16 mouse cellular contexts compared by ENCODE assay signal in the genomic region with DNA sequence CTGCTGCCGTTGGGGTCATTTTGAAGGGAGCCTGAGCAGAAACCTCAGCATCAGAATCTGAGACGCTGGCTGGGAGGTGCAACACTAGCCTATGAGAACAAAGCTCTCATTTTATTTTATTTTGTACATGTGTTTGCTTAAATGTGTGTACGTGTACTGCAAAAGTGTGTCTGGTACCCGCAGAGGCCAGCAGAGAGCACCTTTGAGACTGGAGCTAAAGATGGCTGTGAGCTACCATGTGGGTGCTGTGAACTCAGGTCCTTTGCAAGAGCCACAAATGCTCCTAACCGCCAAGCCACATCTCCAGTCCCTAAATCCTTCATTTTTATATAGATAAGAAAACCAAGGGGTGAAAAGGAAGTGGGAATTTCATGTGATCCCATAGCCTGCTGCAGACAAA. TPM values are rescaled to one million over a fixed set of nuclear protein-coding genes. Genes with fewer than 3 reads are reported as not detected.
"Had no signal": no experiment of that assay in that cellular context is flagged by ENCODE, and none has a peak within 500 bp of the region (broad histone marks: within the 10 kb centered on the region; RNA-seq: fewer than 3 reads in every experiment).

No protein-coding gene starts in this region.

- DNase-seq: liver, postnatal 0 days; lung, adult 2 months; lung, postnatal 14 days; right cerebral cortex, postnatal 14 days; thymus, adult 2 months; thymus, postnatal 36 days had no signal

- H3K9ac ChIP-seq: liver, embryonic 15.5 days; liver, postnatal 0 days; lung, embryonic 15.5 days; midbrain, embryonic 13.5 days; midbrain, embryonic 15.5 days; neural tube, embryonic 12.5 days; stomach, embryonic 15.5 days had no signal

- H3K9me3 ChIP-seq: liver, embryonic 15.5 days; lung, embryonic 15.5 days; midbrain, embryonic 13.5 days; midbrain, embryonic 15.5 days; neural tube, embryonic 12.5 days; stomach, embryonic 15.5 days had no signal

- H3K27ac ChIP-seq: liver, embryonic 15.5 days; lung, embryonic 15.5 days; macrophage; midbrain, embryonic 13.5 days; midbrain, embryonic 15.5 days; neural tube, embryonic 12.5 days; stomach, embryonic 15.5 days; stomach, postnatal 0 days had no signal

- H3K4me1 ChIP-seq: liver, embryonic 15.5 days; lung, embryonic 15.5 days; megakaryocyte, embryonic 14.5 days; midbrain, embryonic 13.5 days; midbrain, embryonic 15.5 days; neural tube, embryonic 12.5 days; stomach, embryonic 15.5 days had no signal

- H3K36me3 ChIP-seq: liver, embryonic 15.5 days; lung, embryonic 15.5 days; midbrain, embryonic 13.5 days; midbrain, embryonic 15.5 days; neural tube, embryonic 12.5 days; stomach, embryonic 15.5 days had no signal

- H3K4me3 ChIP-seq: liver, embryonic 15.5 days; lung, embryonic 15.5 days; megakaryocyte, embryonic 14.5 days; midbrain, embryonic 13.5 days; midbrain, embryonic 15.5 days; neural tube, embryonic 12.5 days; stomach, embryonic 15.5 days had no signal

- H3K27me3 ChIP-seq: liver, embryonic 15.5 days; lung, embryonic 15.5 days; megakaryocyte, embryonic 14.5 days; midbrain, embryonic 13.5 days; midbrain, embryonic 15.5 days; neural tube, embryonic 12.5 days; stomach, embryonic 15.5 days had no signal

RNA-seq across cellular contexts. Expression of gene Plbd1, which starts 48.7 kb away (rescaled TPM):
- total RNA-seq: midbrain, postnatal 0 days had no signal
